Mouse (Mus musculus): ENCODE data around the gene Ptprg. TPM values are rescaled to one million over a fixed set of nuclear protein-coding genes. Genes with fewer than 3 reads are reported as not detected.

Ptprg gene
- polyA plus RNA-seq, 1 experiment = 12.1 TPM

GRCm38 (mm10) chr14:11577910-11578309 lies 24.6 kb downstream of the Ptprg start:
- Histone ChIP-seq H3K4me3 (ENCODE audit: control insufficient read depth, low read depth, low read length) (no peak overlapping the region), H3K27me3 (ENCODE audit: control insufficient read depth, insufficient read depth, low read length) (no peaks in the 10 kb centered on the region), H3K4me1 (ENCODE audit: control insufficient read depth, insufficient read depth, low read length) (peaks cover 3% of the 10 kb centered on the region; the same call in 1 of the 2 replicates), H3K27ac (ENCODE audit: control insufficient read depth, insufficient read depth, low read depth, low read length) (no peak overlapping the region), H3K36me3 (ENCODE audit: control insufficient read depth, insufficient read depth, low read length) (no peaks in the 10 kb centered on the region)
- TF ChIP-seq CTCF (IDR thresholded peaks at IDR 0.05; ENCODE audit: control insufficient read depth, insufficient read depth, insufficient replicate concordance, low read depth, low read length) (no peak), POLR2A (IDR thresholded peaks at IDR 0.05; ENCODE audit: control insufficient read depth, low read depth, low read length) (no peak)

- no peaks in the 10 kb centered on the region for H3K27me3 ChIP-seq (ENCODE audit: control insufficient read depth, insufficient read depth, low read length)
- no peaks in the 10 kb centered on the region for H3K36me3 ChIP-seq (ENCODE audit: control insufficient read depth, insufficient read depth, low read length)
- H3K27ac ChIP-seq (ENCODE audit: control insufficient read depth, insufficient read depth, low read depth, low read length) = no peak overlapping the region
- H3K4me1 ChIP-seq (ENCODE audit: control insufficient read depth, insufficient read depth, low read length) = peaks cover 3% of the 10 kb centered on the region; the same call in 1 of the 2 replicates
- no peak for TF ChIP-seq POLR2A (IDR thresholded peaks at IDR 0.05; ENCODE audit: control insufficient read depth, low read depth, low read length)
- TF ChIP-seq CTCF (IDR thresholded peaks at IDR 0.05; ENCODE audit: control insufficient read depth, insufficient read depth, insufficient replicate concordance, low read depth, low read length) = no peak
- H3K4me3 ChIP-seq (ENCODE audit: control insufficient read depth, low read depth, low read length) = no peak overlapping the region
Observed at GRCm38 (mm10) chr14:11578492-11578967, 25.2 kb downstream of the Ptprg start.

- no peaks in the 10 kb centered on the region for H3K27me3 ChIP-seq (ENCODE audit: control insufficient read depth, insufficient read depth, low read length)
- peaks cover 3% of the 10 kb centered on the region; the same call in 1 of the 2 replicates for H3K4me1 ChIP-seq (ENCODE audit: control insufficient read depth, insufficient read depth, low read length)
- H3K4me3 ChIP-seq (ENCODE audit: control insufficient read depth, low read depth, low read length) = no peak overlapping the region
- TF ChIP-seq CTCF (IDR thresholded peaks at IDR 0.05; ENCODE audit: control insufficient read depth, insufficient read depth, insufficient replicate concordance, low read depth, low read length) (no peak), POLR2A (IDR thresholded peaks at IDR 0.05; ENCODE audit: control insufficient read depth, low read depth, low read length) (no peak)
- H3K36me3 ChIP-seq (ENCODE audit: control insufficient read depth, insufficient read depth, low read length) = no peaks in the 10 kb centered on the region
- H3K27ac ChIP-seq (ENCODE audit: control insufficient read depth, insufficient read depth, low read depth, low read length) = no peak overlapping the region
Observed at GRCm38 (mm10) chr14:11579950-11580349, 26.6 kb downstream of the Ptprg start.

GRCm38 (mm10) chr14:11584263-11584662 lies 30.9 kb downstream of the Ptprg start:
- no peaks in the 10 kb centered on the region for H3K27me3 ChIP-seq (ENCODE audit: control insufficient read depth, insufficient read depth, low read length)
- no peak overlapping the region for H3K27ac ChIP-seq (ENCODE audit: control insufficient read depth, insufficient read depth, low read depth, low read length)
- H3K4me1 ChIP-seq (ENCODE audit: control insufficient read depth, insufficient read depth, low read length) = no peaks in the 10 kb centered on the region
- H3K4me3 ChIP-seq (ENCODE audit: control insufficient read depth, low read depth, low read length) = peak overlapping the region; percentile 26; the same call in 1 of the 2 replicates
- no peaks in the 10 kb centered on the region for H3K36me3 ChIP-seq (ENCODE audit: control insufficient read depth, insufficient read depth, low read length)
- no peak for TF ChIP-seq POLR2A (IDR thresholded peaks at IDR 0.05; ENCODE audit: control insufficient read depth, low read depth, low read length)

GRCm38 (mm10) chr14:11584929-11585633 lies 31.7 kb downstream of the Ptprg start:
- H3K27me3 ChIP-seq (ENCODE audit: control insufficient read depth, insufficient read depth, low read length) = no peaks in the 10 kb centered on the region
- no peaks in the 10 kb centered on the region for H3K36me3 ChIP-seq (ENCODE audit: control insufficient read depth, insufficient read depth, low read length)
- no peak overlapping the region for H3K27ac ChIP-seq (ENCODE audit: control insufficient read depth, insufficient read depth, low read depth, low read length)
- H3K4me1 ChIP-seq (ENCODE audit: control insufficient read depth, insufficient read depth, low read length) = no peaks in the 10 kb centered on the region
- peak overlapping the region; percentile 2; the same call in 1 of the 2 replicates for H3K4me3 ChIP-seq (ENCODE audit: control insufficient read depth, low read depth, low read length)
- TF ChIP-seq POLR2A (IDR thresholded peaks at IDR 0.05; ENCODE audit: control insufficient read depth, low read depth, low read length) = no peak
- no peak for TF ChIP-seq CTCF (IDR thresholded peaks at IDR 0.05; ENCODE audit: control insufficient read depth, insufficient read depth, insufficient replicate concordance, low read depth, low read length)

GRCm38 (mm10) chr14:11590387-11590786 lies 37.1 kb downstream of the Ptprg start:
- Histone ChIP-seq H3K4me1 (ENCODE audit: control insufficient read depth, insufficient read depth, low read length) (no peaks in the 10 kb centered on the region), H3K36me3 (ENCODE audit: control insufficient read depth, insufficient read depth, low read length) (no peaks in the 10 kb centered on the region), H3K27ac (ENCODE audit: control insufficient read depth, insufficient read depth, low read depth, low read length) (no peak overlapping the region), H3K4me3 (ENCODE audit: control insufficient read depth, low read depth, low read length) (no peak overlapping the region), H3K27me3 (ENCODE audit: control insufficient read depth, insufficient read depth, low read length) (no peaks in the 10 kb centered on the region)
- no peak for TF ChIP-seq POLR2A (IDR thresholded peaks at IDR 0.05; ENCODE audit: control insufficient read depth, low read depth, low read length)

GRCm38 (mm10) chr14:11592650-11593049 lies 39.3 kb downstream of the Ptprg start:
- Histone ChIP-seq H3K4me3 (ENCODE audit: control insufficient read depth, low read depth, low read length) (no peak overlapping the region), H3K27me3 (ENCODE audit: control insufficient read depth, insufficient read depth, low read length) (no peaks in the 10 kb centered on the region), H3K27ac (ENCODE audit: control insufficient read depth, insufficient read depth, low read depth, low read length) (no peak overlapping the region), H3K4me1 (ENCODE audit: control insufficient read depth, insufficient read depth, low read length) (no peaks in the 10 kb centered on the region), H3K36me3 (ENCODE audit: control insufficient read depth, insufficient read depth, low read length) (no peaks in the 10 kb centered on the region)
- TF ChIP-seq CTCF (IDR thresholded peaks at IDR 0.05; ENCODE audit: control insufficient read depth, insufficient read depth, insufficient replicate concordance, low read depth, low read length) = no peak
- no peak for TF ChIP-seq POLR2A (IDR thresholded peaks at IDR 0.05; ENCODE audit: control insufficient read depth, low read depth, low read length)
